Mouse (Mus musculus) E14TG2a.4 (cell line): Measurements from ENCODE around the gene Plcd3.

Source experiments
- H3K27me3 ChIP-seq: 2 replicates; pipeline ENCODE4 v1.6.1; 2014; ENCODE audit warnings: low read length, control low read depth; ENCODE audit not compliant: insufficient read depth
- H3K36me3 ChIP-seq: 2 replicates; pipeline ENCODE4 v1.6.1; 2014; ENCODE audit warnings: low read length, control low read depth; ENCODE audit not compliant: insufficient read depth
- H3K4me1 ChIP-seq: replicated peaks from 2 replicates; pipeline ENCODE4 v1.6.1; 2014; ENCODE audit warnings: low read depth, low read length, control low read depth
- H3K4me3 ChIP-seq: replicated peaks from 2 replicates; pipeline ENCODE4 v1.5.1; 2014; ENCODE audit warnings: mild to moderate bottlenecking, low read length
- H3K9me3 ChIP-seq: 2 replicates; pipeline ENCODE4 v1.6.1; 2014; ENCODE audit warnings: low read length, control low read depth
- CTCF ChIP-seq: conservative IDR thresholded peaks from 2 replicates; pipeline ENCODE4 v1.5.1; 2014; ENCODE audit warnings: low read length
- NANOG ChIP-seq: IDR thresholded peaks from 2 replicates; pipeline ENCODE4 v1.6.1; 2014; ENCODE audit warnings: borderline replicate concordance, low read length, mixed read lengths
- POU5F1 ChIP-seq: IDR thresholded peaks from 2 replicates; pipeline ENCODE4 v1.6.1; 2014; ENCODE audit warnings: low read length, borderline replicate concordance

The Plcd3 gene

GRCm38 (mm10) chr11:103053191-103054076 is 48.0 kb downstream of the Plcd3 start:
- Histone ChIP-seq H3K27me3 (no peaks in the 10 kb centered on the region), H3K9me3 (no peaks in the 10 kb centered on the region), H3K36me3 (peaks cover 88% of the 10 kb centered on the region), H3K4me3 (no peak overlapping the region), H3K4me1 (peaks cover 45% of the 10 kb centered on the region)
- TF ChIP-seq NANOG (no peak), CTCF (no peak), POU5F1 (no peak)

- Histone ChIP-seq H3K4me3 (no peak overlapping the region), H3K36me3 (peaks cover 83% of the 10 kb centered on the region), H3K4me1 (peaks cover 40% of the 10 kb centered on the region), H3K9me3 (no peaks in the 10 kb centered on the region), H3K27me3 (no peaks in the 10 kb centered on the region)
- TF ChIP-seq NANOG (no peak), POU5F1 (no peak), CTCF (no peak)
Observed at GRCm38 (mm10) chr11:103052078-103052477, 49.4 kb downstream of the Plcd3 start.

- Histone ChIP-seq H3K36me3 (peaks cover 83% of the 10 kb centered on the region), H3K27me3 (no peaks in the 10 kb centered on the region), H3K4me3 (no peak overlapping the region), H3K9me3 (no peaks in the 10 kb centered on the region), H3K4me1 (peaks cover 37% of the 10 kb centered on the region)
- TF ChIP-seq NANOG, result no peak
- no peak for TF ChIP-seq POU5F1
- TF ChIP-seq CTCF, result no peak
Observed at GRCm38 (mm10) chr11:103051249-103051691, 50.2 kb downstream of the Plcd3 start.

GRCm38 (mm10) chr11:103050153-103050552 is 51.3 kb downstream of the Plcd3 start:
- TF ChIP-seq POU5F1 (no peak), CTCF (no peak), NANOG (no peak)

GRCm38 (mm10) chr11:103049611-103050010 is 51.8 kb downstream of the Plcd3 start:
- no peak for TF ChIP-seq NANOG
- no peak for TF ChIP-seq POU5F1
- TF ChIP-seq CTCF, result no peak
- peaks cover 50% of the 10 kb centered on the region for H3K4me1 ChIP-seq
- H3K27me3 ChIP-seq, result no peaks in the 10 kb centered on the region
- H3K9me3 ChIP-seq, result no peaks in the 10 kb centered on the region
- no peak overlapping the region for H3K4me3 ChIP-seq
- peaks cover 85% of the 10 kb centered on the region for H3K36me3 ChIP-seq

More at GRCm38 (mm10) chr11:103050153-103050552, 51.3 kb downstream of the Plcd3 start:
- Histone ChIP-seq H3K27me3 (no peaks in the 10 kb centered on the region), H3K36me3 (peaks cover 83% of the 10 kb centered on the region), H3K4me1 (peaks cover 46% of the 10 kb centered on the region), H3K4me3 (no peak overlapping the region), H3K9me3 (no peaks in the 10 kb centered on the region)

- no peak for TF ChIP-seq NANOG
- no peak for TF ChIP-seq CTCF
- TF ChIP-seq POU5F1, result no peak
- Histone ChIP-seq H3K27me3 (no peaks in the 10 kb centered on the region), H3K4me3 (no peak overlapping the region), H3K4me1 (peaks cover 59% of the 10 kb centered on the region), H3K9me3 (no peaks in the 10 kb centered on the region), H3K36me3 (peaks cover 70% of the 10 kb centered on the region)
Observed at GRCm38 (mm10) chr11:103046286-103046685, 55.2 kb downstream of the Plcd3 start.

- TF ChIP-seq CTCF (no peak), POU5F1 (no peak), NANOG (no peak)
- Histone ChIP-seq H3K4me3 (peak overlapping the region; percentile 56), H3K36me3 (peaks cover 65% of the 10 kb centered on the region), H3K27me3 (no peaks in the 10 kb centered on the region), H3K4me1 (peaks cover 76% of the 10 kb centered on the region), H3K9me3 (no peaks in the 10 kb centered on the region)
Observed at GRCm38 (mm10) chr11:103043982-103044381, 57.5 kb downstream of the Plcd3 start.

- Histone ChIP-seq H3K4me1 (peaks cover 86% of the 10 kb centered on the region), H3K4me3 (peak overlapping the region; percentile 56), H3K36me3 (peaks cover 71% of the 10 kb centered on the region), H3K27me3 (no peaks in the 10 kb centered on the region), H3K9me3 (no peaks in the 10 kb centered on the region)
- no peak for TF ChIP-seq CTCF
- no peak for TF ChIP-seq NANOG
- no peak for TF ChIP-seq POU5F1
Observed at GRCm38 (mm10) chr11:103042828-103043227, 58.6 kb downstream of the Plcd3 start.
